Mouse (Mus musculus) midbrain, embryonic 15.5 days (tissue): Measurements from ENCODE around the gene Zfp784. TPM values are rescaled to one million over a fixed set of nuclear protein-coding genes. Genes with fewer than 3 reads are reported as not detected.
"Not testable (repeated sequence)": the region's sequence is repeated elsewhere in the genome, so short reads cannot be mapped to it uniquely, and the experiment has no call there.

Source experiments
- ATAC-seq: fragments of 200-750 bp; cut with Nextera tagmentation; replicated peaks from 2 replicates; pipeline ENCODE4 v1.8.0; 2017; ENCODE audit warnings: moderate TSS enrichment
- H3K27ac ChIP-seq: fragments of 300-500 bp; sonication (generic); 2 replicates; pipeline ENCODE4 v1.5.1; 2015; ENCODE audit warnings: mild to moderate bottlenecking, inconsistent platforms
- H3K27me3 ChIP-seq: fragments of 300-500 bp; sonication (generic); replicated peaks from 2 replicates; pipeline ENCODE4 v1.6.1; 2015; ENCODE audit warnings: inconsistent platforms
- H3K36me3 ChIP-seq: fragments of 300-500 bp; sonication (generic); replicated peaks from 2 replicates; pipeline ENCODE4 v1.6.1; 2015; ENCODE audit warnings: inconsistent platforms
- H3K4me1 ChIP-seq: fragments of 300-500 bp; sonication (generic); 2 replicates; pipeline ENCODE4 v1.6.1; 2015; ENCODE audit warnings: inconsistent platforms
- H3K4me2 ChIP-seq: fragments of 300-500 bp; sonication (generic); 2 replicates; pipeline ENCODE4 v1.6.1; 2015; ENCODE audit warnings: inconsistent platforms, mild to moderate bottlenecking, moderate library complexity
- H3K4me3 ChIP-seq: fragments of 300-500 bp; sonication (generic); 2 replicates; pipeline ENCODE4 v1.5.1; 2015; ENCODE audit warnings: mild to moderate bottlenecking, inconsistent platforms
- H3K9ac ChIP-seq: fragments of 300-500 bp; sonication (generic); 2 replicates; pipeline ENCODE4 v1.6.1; 2015; ENCODE audit warnings: mild to moderate bottlenecking, inconsistent platforms
- H3K9me3 ChIP-seq: fragments of 300-500 bp; sonication (generic); 2 replicates; pipeline ENCODE4 v1.6.1; 2016; ENCODE audit warnings: inconsistent platforms
- WGBS: fragments of 180-500 bp; shearing (Covaris S2); methylation state at CpG from one replicate; pipeline ENCODE4 v1.1.7; 2015; ENCODE audit warnings: mixed read lengths; 5-methylcytosine and 5-hydroxymethylcytosine counted together
- polyA plus RNA-seq: library from polyadenylated mRNA; unstranded; fragments of >200 nt; fragmentation: Nextera tagmentation; extraction: Ambion mirVana; gene quantifications from 2 replicates; pipeline ENCODE4 v1.2.1, GENCODE M21; 2015

Gene Zfp784
- polyA plus RNA-seq, 1 experiment from 2014 or later = 13.5 TPM

GRCm38 (mm10) chr7:5035628-5036027 lies 2.6 kb downstream of the Zfp784 start:
- Histone ChIP-seq H3K27ac (no peak overlapping the region), H3K4me2 (no peak overlapping the region), H3K27me3 (no peaks in the 10 kb centered on the region), H3K4me3 (no peak overlapping the region), H3K4me1 (peaks cover 19% of the 10 kb centered on the region), H3K9ac (no peak overlapping the region), H3K9me3 (peaks cover 9% of the 10 kb centered on the region), H3K36me3 (peaks cover 43% of the 10 kb centered on the region)
- WGBS = 97% methylated on average over 17 of the region's 17 CpGs
- ATAC-seq = no peak

- peaks cover 62% of the 10 kb centered on the region for H3K36me3 ChIP-seq
- H3K9me3 ChIP-seq = peaks cover 17% of the 10 kb centered on the region
- H3K4me1 ChIP-seq = peaks cover 11% of the 10 kb centered on the region
- H3K27me3 ChIP-seq = no peaks in the 10 kb centered on the region
- 92% methylated on average over 3 of the region's 3 CpGs for WGBS
- H3K4me2 ChIP-seq = no peak within 1 kb of the TSS
- no peak within 1 kb of the TSS for H3K27ac ChIP-seq
- ATAC-seq = no peak
- no peak within 1 kb of the TSS for H3K9ac ChIP-seq
- H3K4me3 ChIP-seq = no peak within 1 kb of the TSS
These were observed 4.4 kb downstream of the Zfp784 start, which contains the start of gene 4632433K11Rik for GRCm38 (mm10) chr7:5033818-5034217. TSS of gene 4632433K11Rik (plus strand) at chr7:5034118.

GRCm38 (mm10) chr7:5031496-5031895 lies 6.8 kb downstream of the Zfp784 start:
- Histone ChIP-seq H3K9me3 (peaks cover 17% of the 10 kb centered on the region), H3K4me2 (no peak overlapping the region), H3K4me3 (no peak overlapping the region), H3K27me3 (no peaks in the 10 kb centered on the region), H3K4me1 (no peaks in the 10 kb centered on the region), H3K27ac (no peak overlapping the region), H3K9ac (no peak overlapping the region), H3K36me3 (peaks cover 62% of the 10 kb centered on the region)
- WGBS = 84% methylated on average over 46 of the region's 46 CpGs
- ATAC-seq = no peak; the same call in 1 of the 2 replicates

GRCm38 (mm10) chr7:5030554-5031275 lies 7.5 kb downstream of the Zfp784 start:
- Histone ChIP-seq H3K9ac (no peak overlapping the region), H3K9me3 (peaks cover 17% of the 10 kb centered on the region), H3K4me1 (no peaks in the 10 kb centered on the region), H3K36me3 (peaks cover 57% of the 10 kb centered on the region), H3K27ac (no peak overlapping the region), H3K27me3 (no peaks in the 10 kb centered on the region), H3K4me3 (no peak overlapping the region), H3K4me2 (no peak overlapping the region)
- no peak for ATAC-seq
- 86% methylated on average over 63 of the region's 63 CpGs for WGBS

- Histone ChIP-seq H3K36me3 (peaks cover 50% of the 10 kb centered on the region), H3K27me3 (no peaks in the 10 kb centered on the region), H3K27ac (no peak overlapping the region), H3K9me3 (peaks cover 17% of the 10 kb centered on the region), H3K9ac (no peak overlapping the region), H3K4me3 (no peak overlapping the region), H3K4me2 (no peak overlapping the region), H3K4me1 (no peaks in the 10 kb centered on the region)
- 0 out of 2 replicates have a peak, but pooled peaks have one; percentile 19 for ATAC-seq
- 94% methylated on average over 21 of the region's 21 CpGs for WGBS
These were observed 8.3 kb downstream of the Zfp784 start for GRCm38 (mm10) chr7:5029946-5030345.

- H3K9ac ChIP-seq = no peak overlapping the region
- 96% methylated on average over 22 of the region's 22 CpGs for WGBS
- peaks cover 48% of the 10 kb centered on the region for H3K36me3 ChIP-seq
- ATAC-seq = no peak
- H3K27me3 ChIP-seq = no peaks in the 10 kb centered on the region
- no peak overlapping the region for H3K27ac ChIP-seq
- H3K4me2 ChIP-seq = no peak overlapping the region
- no peak overlapping the region for H3K4me3 ChIP-seq
- peaks cover 17% of the 10 kb centered on the region for H3K9me3 ChIP-seq
- H3K4me1 ChIP-seq = no peaks in the 10 kb centered on the region
These were observed 8.7 kb downstream of the Zfp784 start for GRCm38 (mm10) chr7:5029543-5029942.

- 48% methylated on average over 5 of the region's 5 CpGs for WGBS
- peak overlapping the region; percentile 74 for H3K4me3 ChIP-seq
- H3K27ac ChIP-seq = peak overlapping the region; percentile 91
These were observed 17.0 kb downstream of the Zfp784 start for GRCm38 (mm10) chr7:5021197-5021596.

GRCm38 (mm10) chr7:5020685-5021084 lies 17.6 kb downstream of the Zfp784 start:
- H3K27me3 ChIP-seq = no peaks in the 10 kb centered on the region

More at GRCm38 (mm10) chr7:5021197-5021596, 17.0 kb downstream of the Zfp784 start:
- H3K36me3 ChIP-seq = no peaks in the 10 kb centered on the region
- H3K9ac ChIP-seq = peak overlapping the region; percentile 81
- H3K27me3 ChIP-seq = no peaks in the 10 kb centered on the region
- H3K4me1 ChIP-seq = peaks cover 17% of the 10 kb centered on the region
- H3K9me3 ChIP-seq = no peaks in the 10 kb centered on the region
- no peak for ATAC-seq
- H3K4me2 ChIP-seq = peak overlapping the region; percentile 74

GRCm38 (mm10) chr7:5020000-5020681 lies 18.1 kb downstream of the Zfp784 start, which contains the start of the genes Zfp865 and Ccdc106:
TSS of gene Zfp865 (plus strand) at chr7:5020376.
TSS of gene Ccdc106 (plus strand) at chr7:5020553.
- under 1% methylated on average over 48 of the region's 49 CpGs for WGBS
- Histone ChIP-seq H3K4me2 (peak within 1 kb of the TSS; percentile 74), H3K4me3 (peak within 1 kb of the TSS; percentile 74), H3K4me1 (peaks cover 22% of the 10 kb centered on the region), H3K9ac (peak within 1 kb of the TSS; percentile 81), H3K27ac (peak within 1 kb of the TSS; percentile 91), H3K27me3 (no peaks in the 10 kb centered on the region), H3K9me3 (no peaks in the 10 kb centered on the region), H3K36me3 (no peaks in the 10 kb centered on the region)
- ATAC-seq = peak; percentile 89

More at GRCm38 (mm10) chr7:5020685-5021084, 17.6 kb downstream of the Zfp784 start:
- H3K36me3 ChIP-seq = no peaks in the 10 kb centered on the region
- peak overlapping the region; percentile 74 for H3K4me2 ChIP-seq
- no peaks in the 10 kb centered on the region for H3K9me3 ChIP-seq
- peak overlapping the region; percentile 74 for H3K4me3 ChIP-seq
- H3K9ac ChIP-seq = peak overlapping the region; percentile 81
- peak overlapping the region; percentile 91 for H3K27ac ChIP-seq
- peak; percentile 57 for ATAC-seq
- 1% methylated on average over 14 of the region's 15 CpGs for WGBS
- peaks cover 22% of the 10 kb centered on the region for H3K4me1 ChIP-seq

GRCm38 (mm10) chr7:5019576-5019975 lies 18.7 kb downstream of the Zfp784 start:
- Histone ChIP-seq H3K4me1 (peaks cover 22% of the 10 kb centered on the region), H3K4me3 (peak overlapping the region; percentile 74), H3K4me2 (peak overlapping the region; percentile 74), H3K27ac (peak overlapping the region; percentile 91)
- H3K27me3 ChIP-seq, H3K36me3 ChIP-seq, ATAC-seq, H3K9ac ChIP-seq, H3K9me3 ChIP-seq: not testable (repeated sequence)
- 22% methylated on average over 8 of the region's 8 CpGs for WGBS

GRCm38 (mm10) chr7:5017931-5018330 lies 20.3 kb downstream of the Zfp784 start:
- Histone ChIP-seq H3K9me3 (no peaks in the 10 kb centered on the region), H3K4me1 (peaks cover 26% of the 10 kb centered on the region), H3K27me3 (no peaks in the 10 kb centered on the region), H3K4me3 (no peak overlapping the region), H3K36me3 (no peaks in the 10 kb centered on the region), H3K27ac (no peak overlapping the region), H3K4me2 (no peak overlapping the region), H3K9ac (no peak overlapping the region)
- no peak for ATAC-seq
- WGBS = 98% methylated on average over 21 of the region's 21 CpGs

- no peaks in the 10 kb centered on the region for H3K9me3 ChIP-seq
- no peak overlapping the region for H3K4me3 ChIP-seq
- peaks cover 4% of the 10 kb centered on the region; the same call in 1 of the 2 replicates for H3K36me3 ChIP-seq
- H3K9ac ChIP-seq = no peak overlapping the region
- H3K27ac ChIP-seq = no peak overlapping the region
- H3K4me2 ChIP-seq = no peak overlapping the region
- peaks cover 26% of the 10 kb centered on the region for H3K4me1 ChIP-seq
- no peaks in the 10 kb centered on the region for H3K27me3 ChIP-seq
- ATAC-seq = no peak
- 90% methylated on average over 16 of the region's 16 CpGs for WGBS
These were observed 20.9 kb downstream of the Zfp784 start for GRCm38 (mm10) chr7:5017352-5017751.
